Mouse (Mus musculus) urinary bladder, adult 18-20 months (tissue): Measurements from ENCODE around the gene Mast1.

Experiments
- DNase-seq, 2 experiments: peaks; one replicate each; pipeline ENCODE4 v3.0.0; 2022; ENCODE audit warnings: low spot score in 2 of 2, mixed read lengths in 2 of 2

The Mast1 gene

DNA sequence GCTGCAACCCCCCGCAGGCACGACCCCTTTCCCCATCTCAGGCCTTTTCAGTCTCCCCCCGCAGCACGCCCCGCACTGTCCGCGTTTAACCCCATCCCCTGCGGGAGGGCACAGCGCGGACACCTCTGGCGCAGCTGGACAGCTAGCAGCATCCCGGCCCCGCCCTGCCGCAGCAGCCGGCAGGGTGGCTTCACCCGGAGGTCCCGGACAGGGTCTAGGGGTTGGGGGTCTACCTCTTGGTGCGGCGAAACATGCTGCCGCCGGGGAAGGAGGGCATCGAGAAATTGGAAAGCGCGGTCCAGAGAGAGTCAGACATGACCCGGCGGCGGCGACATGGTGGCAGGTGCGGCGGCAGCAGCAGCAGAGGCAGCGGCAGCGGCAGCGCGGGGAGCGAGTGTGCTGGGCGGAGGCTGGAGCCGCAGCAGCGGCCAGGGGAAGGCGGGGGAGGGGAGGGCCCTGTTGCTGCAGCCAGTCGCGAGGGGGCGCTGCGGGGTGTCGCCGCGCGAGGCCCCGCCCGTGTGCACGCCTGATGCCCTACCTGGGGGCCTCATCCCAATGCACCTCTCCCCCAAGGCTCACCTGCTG, at the start of gene Mast1:
Gene Mast1, minus strand, starts transcription at position 398 of the 585 bp plus-strand sequence.
- DNase-seq, result no peak

DNA sequence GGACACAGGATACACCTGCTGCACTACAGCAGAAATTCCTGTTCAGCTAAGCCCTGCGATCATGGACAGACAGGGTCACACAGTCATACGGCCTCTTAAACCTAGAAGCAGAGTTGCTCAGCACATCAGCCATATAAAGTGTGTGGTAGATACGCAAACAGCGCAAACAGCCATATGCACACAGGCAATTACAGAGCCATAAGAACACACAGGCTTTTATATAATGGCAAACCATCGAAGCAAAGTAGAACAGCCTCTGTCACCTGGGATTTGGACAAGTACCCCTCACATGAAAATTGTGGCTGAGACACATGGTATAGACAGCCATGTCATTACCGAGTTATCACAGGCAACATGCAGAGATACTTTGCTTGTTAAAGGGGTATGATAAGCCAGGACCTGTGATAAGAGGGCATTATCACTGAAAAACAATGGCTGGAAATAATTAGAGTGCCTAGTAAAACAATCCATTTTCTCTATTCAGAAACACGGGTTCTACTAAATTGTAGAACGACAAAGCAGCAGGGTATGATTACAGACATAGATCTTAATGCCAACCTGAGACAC, 49.3 kb upstream of the Mast1 start:
- no peak for DNase-seq

DNA sequence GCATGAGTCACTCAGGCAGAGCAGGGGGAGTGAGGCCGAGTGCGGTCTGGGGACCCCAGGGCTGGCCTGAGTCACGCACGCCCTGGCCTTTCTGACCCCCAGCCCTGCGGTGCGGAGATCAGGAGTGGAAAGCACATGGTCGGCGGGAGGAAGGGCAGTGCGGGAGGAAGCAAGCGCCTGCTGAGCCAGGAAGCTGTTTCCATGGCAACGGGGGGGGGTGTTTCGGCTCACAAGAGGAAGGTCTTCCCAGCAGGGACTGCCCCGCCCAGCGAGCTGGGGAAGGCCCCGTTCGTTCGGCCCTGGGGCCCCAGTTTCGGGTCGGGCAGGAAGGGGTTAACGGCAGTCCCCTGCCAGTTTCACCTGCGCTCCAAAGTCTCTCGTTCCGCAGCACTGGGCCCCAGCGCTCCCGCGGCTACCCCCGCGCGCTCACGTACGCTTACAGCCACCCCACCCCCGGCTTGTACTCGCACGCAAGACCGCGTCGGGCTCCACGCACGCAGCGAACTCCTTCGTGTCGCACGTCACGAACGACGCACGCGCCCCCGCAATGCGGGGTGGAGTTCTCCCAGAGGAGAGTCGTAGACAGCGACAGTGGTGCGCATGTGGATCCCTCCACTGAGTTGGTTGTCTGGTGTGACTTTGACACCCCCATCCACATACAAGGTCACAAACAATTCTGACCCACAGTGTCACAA, 48.7 kb upstream of the Mast1 start:
- peak; percentile 81 to 87 for DNase-seq

DNA sequence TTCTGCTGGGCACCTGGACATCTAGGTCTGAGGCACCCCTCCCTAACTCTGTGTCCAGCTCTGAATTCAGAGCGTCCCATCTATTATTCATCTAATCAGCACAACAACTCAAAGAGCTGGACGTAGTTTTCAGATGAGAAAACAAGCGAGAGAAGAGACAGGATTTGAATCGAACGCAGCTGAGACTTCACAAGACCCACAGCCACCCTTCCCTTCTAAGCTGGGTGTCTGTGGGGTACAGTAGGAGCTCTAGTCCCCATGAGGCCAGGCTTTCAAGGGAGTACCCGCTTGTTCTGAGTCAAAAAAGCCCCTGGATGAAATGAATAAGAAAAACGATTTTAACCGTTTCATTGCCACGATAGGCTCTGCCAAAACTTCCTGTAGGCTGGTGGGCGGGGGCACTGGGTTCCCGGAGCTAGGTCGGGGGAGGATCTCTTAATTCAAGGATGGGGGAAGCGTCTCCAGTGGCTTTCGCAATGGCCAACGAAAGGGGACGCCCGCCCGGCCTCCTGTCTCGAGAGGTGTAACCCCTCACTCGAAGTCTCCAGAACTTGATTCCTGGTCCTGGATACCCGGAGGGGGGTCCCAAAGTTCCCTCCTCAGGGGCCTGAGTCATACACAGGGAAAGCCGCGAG, 48.0 kb upstream of the Mast1 start:
- DNase-seq, result no peak

DNA sequence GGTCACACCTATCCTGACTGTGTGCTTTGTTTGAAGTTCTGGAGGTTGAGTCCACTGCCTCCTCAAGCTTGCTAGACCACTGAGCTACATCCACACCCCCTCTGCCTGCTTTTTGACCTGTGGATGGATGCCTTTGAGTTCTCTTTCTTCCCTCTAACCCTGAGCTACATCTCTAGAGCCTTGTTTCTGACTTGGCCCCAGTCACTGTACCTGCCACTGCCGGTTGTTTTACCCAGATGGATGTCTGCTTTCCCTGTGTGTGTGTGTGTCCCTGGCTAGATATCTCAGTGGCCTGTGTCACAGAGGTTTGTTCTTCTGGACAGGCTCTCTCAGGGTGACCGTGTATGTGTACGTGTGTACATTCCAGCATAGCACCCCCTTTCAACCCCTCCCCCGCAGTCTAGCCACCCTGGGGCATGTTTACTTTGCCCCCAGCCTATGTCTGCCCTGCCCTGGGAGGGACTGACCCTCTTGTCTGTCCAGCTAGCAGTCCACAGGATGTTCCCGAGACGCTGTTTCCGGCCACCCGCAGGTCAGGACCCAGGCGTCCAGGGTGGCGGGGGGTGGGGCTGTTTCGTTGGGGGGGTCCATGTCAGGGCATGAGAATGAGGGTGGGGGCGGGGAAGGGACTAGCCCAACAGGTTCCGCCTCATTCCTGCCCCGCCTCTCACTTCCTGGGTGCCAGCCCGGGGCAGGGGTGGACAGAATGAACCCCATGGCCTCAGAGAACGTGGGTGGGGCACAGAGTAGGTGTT, 47.3 kb upstream of the Mast1 start:
- DNase-seq, result peak; percentile 66 to 77

DNA sequence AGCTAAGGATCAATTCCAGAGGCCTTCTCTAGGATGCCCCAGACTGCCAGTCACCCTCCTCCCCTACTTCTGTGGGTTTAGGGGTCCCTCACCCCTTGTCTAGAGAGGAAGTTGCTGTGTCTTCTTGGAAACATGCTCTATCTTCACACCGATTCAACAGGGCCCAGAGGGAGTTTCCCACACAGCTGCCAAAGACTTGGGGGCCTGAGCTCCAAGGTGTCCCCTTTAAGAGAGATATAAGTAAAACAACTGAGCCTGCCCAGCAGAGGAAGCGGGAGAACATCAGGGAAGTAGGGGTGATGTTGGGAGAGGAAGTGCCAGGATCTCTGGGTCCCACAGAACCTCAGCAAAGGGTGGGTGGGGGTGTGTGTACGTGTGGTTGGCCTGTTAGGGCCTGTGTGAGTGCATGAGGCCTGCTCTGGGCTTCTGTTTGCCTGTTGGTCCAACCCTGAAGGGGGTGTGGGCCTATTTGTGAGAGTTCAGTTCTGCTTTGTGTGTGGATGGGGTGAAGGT, 45.4 kb upstream of the Mast1 start:
- peak; percentile 35 to 70 for DNase-seq

DNA sequence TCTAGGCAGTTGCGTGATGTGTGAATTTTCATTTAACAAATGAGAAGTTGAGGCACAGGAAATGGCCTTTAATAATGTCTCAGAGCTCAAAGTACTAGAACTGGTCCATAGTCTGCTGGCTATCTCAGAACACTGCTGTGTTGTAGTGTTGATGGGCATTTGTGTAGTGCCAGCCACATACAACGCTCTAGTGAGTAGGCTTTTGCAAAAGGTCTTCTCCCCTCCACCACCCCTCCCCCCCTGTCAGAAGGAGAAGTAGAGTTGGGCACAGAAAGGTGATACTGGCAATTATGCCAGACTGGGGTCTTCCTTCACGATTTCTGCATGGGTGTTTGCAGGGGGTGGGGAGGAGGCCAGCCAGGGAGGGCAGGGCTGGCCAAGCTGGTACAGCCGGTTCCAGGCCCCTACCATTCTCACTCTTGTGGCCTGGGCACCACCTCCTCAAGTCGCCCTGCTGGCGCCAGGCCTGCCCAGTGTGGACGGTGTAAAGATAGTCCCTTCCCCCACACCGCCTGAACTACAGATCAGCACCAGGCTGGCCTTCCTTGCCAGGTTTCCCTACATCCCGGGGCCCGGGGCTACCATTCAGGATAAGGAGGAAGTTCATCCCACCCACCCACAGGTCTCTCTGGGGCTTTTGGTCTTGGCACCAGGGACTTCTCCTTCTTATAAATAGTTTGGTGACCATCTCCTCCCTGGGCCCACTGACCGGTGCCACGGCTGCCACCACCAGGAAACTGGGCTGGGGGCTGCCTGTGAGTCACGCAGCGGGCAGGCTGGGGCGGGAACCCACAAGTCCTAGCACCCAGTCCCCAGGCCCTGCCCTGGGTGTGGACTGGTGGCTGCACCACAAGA, 44.7 kb upstream of the Mast1 start:
- DNase-seq, result peak; percentile 67 to 75

DNA sequence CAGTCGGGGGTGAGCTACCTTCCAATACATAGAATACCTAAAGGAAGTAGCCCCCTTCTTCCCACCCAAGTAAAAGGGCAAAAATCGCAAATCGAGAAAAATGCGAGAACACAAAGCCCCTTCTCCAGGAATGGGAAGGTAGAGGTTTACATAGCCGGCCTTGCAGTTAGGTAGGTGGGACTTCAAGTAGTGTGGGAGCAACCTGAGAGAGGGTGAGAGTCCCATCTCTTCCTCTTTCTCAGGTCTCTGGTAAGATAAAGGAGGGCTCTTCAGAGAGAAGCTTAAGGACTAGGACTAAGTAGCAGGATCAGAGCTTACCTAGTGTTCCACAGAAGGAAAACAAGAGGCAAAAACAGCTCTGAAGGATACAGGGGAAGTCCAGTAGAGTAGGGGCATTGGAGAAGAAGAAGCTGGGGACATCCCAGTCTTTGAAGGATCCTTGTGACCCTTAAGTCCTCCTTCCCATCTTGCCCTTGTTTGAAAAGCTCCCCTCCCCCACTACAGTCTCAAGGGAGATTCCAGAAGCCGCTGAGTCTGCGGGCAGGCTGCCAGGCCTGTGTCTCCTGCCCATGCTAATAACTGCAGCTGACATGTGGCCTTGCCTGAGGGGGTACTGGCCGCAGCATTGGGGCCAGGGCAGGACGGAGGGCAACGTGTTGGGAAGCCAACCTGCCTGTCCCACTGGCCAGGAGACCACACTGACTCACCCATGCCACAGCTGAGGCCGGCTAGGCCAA, 43.6 kb upstream of the Mast1 start:
- peak; percentile 77 to 79 for DNase-seq

DNA sequence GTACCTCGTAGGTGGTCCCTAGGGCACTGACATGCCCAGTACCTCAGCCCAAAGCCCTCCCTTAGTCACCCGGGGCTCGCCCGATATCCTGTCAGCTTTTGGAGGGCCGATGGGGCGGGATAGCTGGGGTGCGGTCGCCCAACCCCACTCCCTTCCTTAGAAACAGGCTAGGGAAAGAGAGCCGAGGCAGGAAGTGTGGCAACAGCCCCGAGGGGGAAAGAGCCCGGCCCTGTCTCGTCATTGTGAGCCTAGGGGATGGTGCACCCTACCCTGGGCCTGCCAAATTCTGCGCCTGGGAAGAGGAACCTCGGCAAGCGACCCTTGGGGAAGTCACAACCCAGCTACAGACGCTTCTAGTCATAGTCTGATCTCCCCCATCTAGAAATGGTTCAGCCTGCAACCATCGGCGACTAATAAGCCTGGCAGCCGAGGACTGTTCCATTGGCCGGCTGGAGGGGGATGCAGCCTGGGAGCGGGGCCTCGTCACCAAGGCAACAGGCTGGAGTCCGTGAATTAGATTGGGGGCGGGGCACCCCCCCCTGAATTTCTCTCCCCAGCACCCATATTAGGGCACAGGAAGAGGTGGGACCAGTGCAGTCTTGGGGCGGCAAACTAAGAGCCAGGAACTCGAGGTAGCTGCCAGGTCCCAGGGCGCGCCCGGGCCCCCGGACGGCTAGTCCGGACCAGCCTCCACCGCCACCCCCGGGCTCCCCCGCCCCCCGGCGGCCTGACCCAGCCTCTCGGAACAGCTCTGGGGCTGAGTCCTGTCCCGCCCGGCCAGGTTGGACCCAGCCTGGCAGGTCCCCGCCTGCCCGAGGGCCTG, 42.7 kb upstream of the Mast1 start:
- DNase-seq, result peak; percentile 96 to 97

DNA sequence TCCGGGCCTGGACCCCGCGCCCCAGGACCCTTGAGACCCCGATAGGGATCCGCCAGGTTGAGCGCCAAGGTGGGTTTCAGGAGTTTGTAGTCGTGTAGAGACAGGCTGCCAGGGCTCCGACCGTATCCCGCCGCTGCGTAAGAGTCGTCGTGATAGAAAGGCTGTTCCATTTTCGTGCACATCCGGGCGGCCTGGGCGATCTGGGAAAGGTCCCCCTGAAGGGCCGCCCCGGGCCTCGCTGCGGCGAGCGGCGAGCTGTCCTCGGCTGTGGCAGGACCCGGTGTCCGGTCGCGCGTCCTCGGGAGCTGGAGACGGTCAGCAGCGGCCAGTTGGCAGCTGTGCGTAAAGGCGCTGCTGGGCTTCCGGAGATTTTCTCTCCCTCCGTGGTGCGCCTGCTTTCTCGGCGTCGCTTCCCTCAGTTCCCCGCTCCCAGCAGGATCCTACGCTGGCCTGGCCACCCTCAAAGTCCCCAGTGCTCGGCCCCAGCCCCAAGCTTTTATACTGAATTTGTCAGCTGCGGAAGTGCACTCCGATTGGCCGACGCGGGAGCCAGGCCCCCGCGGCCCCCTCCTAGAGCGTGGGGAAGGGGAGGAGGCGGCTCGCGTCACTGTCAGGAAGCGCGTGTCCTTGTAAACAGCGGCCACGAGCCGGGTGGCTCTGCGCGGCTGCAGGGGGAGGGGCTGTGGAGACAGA, 41.2 kb upstream of the Mast1 start, which contains the start of gene Junb:
Gene Junb, minus strand, starts transcription at position 471 of the 693 bp plus-strand sequence.
- peak; percentile 97 for DNase-seq

DNA sequence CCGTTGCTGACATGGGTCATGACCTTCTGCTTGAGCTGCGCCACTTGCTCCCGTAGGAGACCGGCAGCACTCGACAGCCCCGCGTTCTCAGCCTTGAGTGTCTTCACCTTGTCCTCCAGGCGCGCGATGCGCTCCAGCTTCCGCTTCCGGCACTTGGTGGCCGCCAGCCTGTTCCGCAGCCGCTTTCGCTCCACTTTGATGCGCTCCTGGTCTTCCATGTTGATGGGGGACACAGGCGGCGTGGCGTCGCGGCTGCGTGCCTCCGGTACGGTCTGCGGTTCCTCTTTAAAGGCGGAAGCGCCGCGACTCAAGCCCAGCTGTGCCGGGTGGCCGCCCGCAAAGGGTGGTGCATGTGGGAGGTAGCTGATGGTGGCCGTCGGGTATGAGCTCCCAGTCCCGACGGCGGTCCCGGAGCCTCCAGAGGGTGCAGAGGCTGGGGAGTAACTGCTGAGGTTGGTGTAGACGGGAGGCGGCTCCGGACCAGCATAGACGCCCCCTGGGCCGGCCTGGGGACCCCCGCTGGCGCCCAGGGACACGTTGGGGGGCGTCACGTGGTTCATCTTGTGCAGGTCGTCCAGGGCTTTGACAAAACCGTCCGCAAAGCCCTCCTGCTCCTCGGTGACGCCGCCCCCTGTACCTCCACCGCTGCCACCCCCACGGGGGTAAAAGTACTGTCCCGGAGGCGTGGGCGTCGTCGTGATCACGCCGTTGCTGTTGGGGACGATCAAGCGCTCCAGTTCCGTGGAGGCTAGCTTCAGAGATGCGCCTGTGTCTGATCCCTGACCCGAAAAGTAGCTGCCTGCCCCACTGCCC, 40.5 kb upstream of the Mast1 start:
- peak; percentile 59 to 67 for DNase-seq

DNA sequence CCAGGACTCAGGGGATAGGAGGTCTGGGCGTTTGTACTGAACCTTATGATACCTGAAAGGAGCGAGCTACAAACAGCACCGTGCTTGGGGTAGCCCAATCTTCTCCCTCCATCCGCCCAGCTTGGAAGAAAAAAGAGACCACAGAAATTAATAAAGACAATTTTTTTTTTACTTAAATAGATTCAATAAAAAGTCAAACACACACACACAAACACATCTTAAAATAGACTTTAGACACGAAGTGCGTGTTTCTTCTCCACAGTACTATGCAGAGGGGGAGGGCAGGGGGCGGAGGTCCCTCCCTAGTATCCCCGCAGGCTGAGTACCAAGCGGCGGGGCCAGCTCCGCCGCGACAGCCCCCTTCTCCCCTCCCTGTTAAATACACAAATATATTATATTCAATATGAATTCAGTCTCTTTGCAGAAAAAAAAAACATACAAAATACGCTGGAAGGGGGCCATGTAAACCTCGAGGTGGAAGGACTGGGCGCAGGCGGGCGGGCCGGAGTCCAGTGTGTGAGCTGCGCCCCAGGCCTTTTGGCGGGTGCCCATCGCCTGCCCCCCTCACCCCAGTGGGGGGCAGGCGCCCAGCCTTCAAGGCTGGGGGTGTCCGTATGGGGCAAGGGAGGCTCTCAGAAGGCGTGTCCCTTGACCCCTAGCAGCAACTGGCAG, 39.7 kb upstream of the Mast1 start:
- no peak for DNase-seq

DNA sequence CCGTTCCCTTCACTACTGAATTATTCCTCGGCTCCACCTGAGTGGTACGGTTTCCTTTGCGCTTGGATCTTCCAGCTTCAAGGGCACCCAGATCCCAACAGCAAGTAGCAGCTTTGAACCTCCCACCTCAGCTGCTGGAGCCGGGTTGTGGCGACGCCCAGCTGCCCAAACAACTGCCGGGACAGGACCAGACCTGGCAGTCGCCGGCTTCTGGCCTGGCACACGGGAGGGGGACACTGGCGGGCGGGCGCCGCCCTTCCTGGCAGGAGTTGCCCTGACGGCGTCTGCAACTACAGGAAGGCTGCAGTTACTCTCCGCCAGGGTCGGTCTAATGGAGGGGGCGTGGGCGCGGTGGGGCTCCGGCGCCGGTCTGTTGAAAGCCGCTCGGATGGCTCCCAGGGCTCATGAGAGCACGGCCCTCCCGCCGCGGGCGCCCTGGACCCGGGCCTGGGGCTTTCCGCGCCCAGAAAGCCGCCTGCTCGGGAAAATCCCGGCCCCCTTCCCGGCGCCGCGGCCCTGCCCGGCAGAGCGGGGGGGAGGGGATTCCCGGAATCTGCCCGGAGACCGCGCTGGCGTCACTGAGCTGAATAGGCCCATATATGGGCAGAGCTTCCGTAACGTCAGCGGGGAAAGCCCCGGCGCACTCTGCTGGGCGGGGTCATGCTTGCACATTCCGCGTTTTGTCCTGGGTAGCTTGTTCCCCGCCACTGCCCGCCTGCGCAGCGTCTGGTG, 39.0 kb upstream of the Mast1 start:
- peak; percentile 89 to 93 for DNase-seq

DNA sequence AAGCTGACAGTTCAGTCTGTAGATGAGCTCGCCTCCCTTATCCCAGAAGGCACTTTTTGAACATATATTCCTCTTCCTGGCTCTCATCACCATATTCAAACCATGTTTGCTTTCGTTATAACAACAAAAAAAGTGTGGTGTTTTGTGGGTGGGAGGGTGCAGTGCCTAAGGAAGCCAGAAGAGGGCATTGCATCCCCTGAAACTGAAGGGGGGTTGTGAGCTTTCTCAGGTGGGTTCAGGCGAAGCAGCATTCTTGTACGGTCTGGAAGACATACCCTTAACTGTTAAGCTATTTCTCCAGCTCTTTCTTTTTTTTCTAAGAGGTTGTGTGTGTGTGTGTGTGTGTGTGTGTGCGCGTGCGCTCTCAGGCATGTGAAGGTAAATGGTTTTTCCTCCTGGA, 38.3 kb upstream of the Mast1 start:
- peak; percentile 39 to 45 for DNase-seq

DNA sequence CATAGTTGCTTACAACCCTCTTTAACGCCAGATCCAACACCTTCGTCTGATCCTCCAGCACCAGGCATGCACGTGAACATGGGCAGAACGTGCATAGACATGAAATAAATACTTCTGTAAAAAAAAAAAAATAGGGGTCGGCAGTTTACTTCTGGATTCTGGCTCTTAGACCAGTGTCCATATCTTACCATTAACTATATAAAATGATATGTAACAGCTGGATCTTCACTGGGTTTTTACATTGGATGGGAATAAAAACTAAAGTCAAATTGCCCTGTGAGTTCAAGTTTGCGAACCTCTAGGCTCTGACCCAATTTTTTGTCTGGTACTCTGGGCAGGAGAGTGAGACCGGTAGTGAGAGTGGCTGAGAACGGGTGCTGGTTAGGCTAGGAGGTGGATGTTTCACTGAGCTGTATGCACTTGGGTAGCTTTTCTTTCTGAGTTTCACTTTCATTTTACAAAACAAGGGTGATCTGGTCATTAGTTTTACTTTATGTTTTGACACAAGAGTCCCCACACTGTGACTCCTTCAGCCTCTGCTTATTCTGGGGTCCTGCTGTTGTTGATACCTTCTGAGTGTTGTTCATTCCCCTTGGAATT, 37.5 kb upstream of the Mast1 start:
- no peak for DNase-seq
